Mouse (Mus musculus) embryo, embryonic 10 days (tissue): ENCODE measurements around the gene Olfr1228.

Experiments used
- DNase-seq: peaks from one replicate; pipeline ENCODE4 v3.0.0-alpha.2; 2015; ENCODE audit warnings: low spot score

Gene Olfr1228

GRCm38 (mm10) chr2:89253962-89254361 lies at the start of gene Olfr1228:
Gene Olfr1228 (minus strand): TSS chr2:89254062.
- no peak for DNase-seq

GRCm38 (mm10) chr2:89297168-89297567 lies 43.3 kb upstream of the Olfr1228 start, which contains the start of gene Olfr1230:
Gene Olfr1230 (minus strand): TSS chr2:89297268.
- DNase-seq: no peak

GRCm38 (mm10) chr2:89287914-89288313 lies 34.1 kb upstream of the Olfr1228 start, which contains the start of gene Olfr1229:
Gene Olfr1229 (minus strand): TSS chr2:89288014.
- no peak for DNase-seq

- no peak for DNase-seq
These were observed 53.9 kb downstream of the Olfr1228 start, which contains the start of gene Olfr1226 for GRCm38 (mm10) chr2:89199948-89200347. Gene Olfr1226 (minus strand): TSS chr2:89200048.
